ENCODE assay signal across 11 mouse cellular contexts in the genomic region with DNA sequence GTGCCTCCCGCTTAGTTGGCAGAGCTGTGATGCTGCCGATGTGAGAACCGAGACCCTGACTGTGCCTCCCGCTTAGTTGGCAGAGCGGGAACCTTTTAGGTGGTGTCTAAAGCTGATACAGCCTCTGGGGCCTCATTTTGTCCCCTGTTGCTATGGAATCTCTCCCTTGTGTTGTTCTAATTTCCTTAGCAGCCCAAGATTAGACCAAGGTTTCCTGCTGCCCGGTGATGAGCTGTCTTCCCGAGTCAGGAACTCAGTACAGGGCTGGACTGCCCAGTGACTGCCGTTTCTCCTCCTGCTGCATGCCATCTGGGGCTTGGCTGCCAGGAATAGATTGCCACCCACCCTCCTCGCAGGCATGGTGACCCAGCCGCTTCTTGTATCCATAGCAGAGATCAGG. TPM values are rescaled to one million over a fixed set of nuclear protein-coding genes. Genes with fewer than 3 reads are reported as not detected.
DNase-seq lines count a peak whose midpoint lies in the region; ATAC-seq and TF ChIP-seq lines count a peak whose summit lies in the region.
"Had no signal": no experiment of that assay in that cellular context is flagged by ENCODE, and none has a peak within 500 bp of the region (broad histone marks: within the 10 kb centered on the region; RNA-seq: fewer than 3 reads in every experiment).

No protein-coding gene starts in this region.

- TF ChIP-seq CTCF in left cerebral cortex, adult 2 months (IDR thresholded peaks at IDR 0.05): no peak

- DNase-seq in forebrain, embryonic 11.5 days (ENCODE audit: low spot score): no peak
- no peak for DNase-seq in left cerebral cortex, adult 2 months (ENCODE audit: extremely low spot score in 1 of 2, low spot score in 2 of 2)
- DNase-seq in left cerebral cortex, postnatal 14 days (ENCODE audit: low spot score in 2 of 2): no peak
- no peak for DNase-seq in embryonic facial prominence, embryonic 10.5 days (ENCODE audit: low spot score)
- peak; percentile 16 for DNase-seq in midbrain, embryonic 14.5 days
- no peak for DNase-seq in gastrocnemius, postnatal 4 days (ENCODE audit: low spot score in 2 of 2)
- DNase-seq: kidney, adult 18-20 months; thymus, adult 2 months had no signal

- no peak overlapping the region for H3K4me3 ChIP-seq in forebrain, embryonic 12.5 days (replicated peaks)
- no peak overlapping the region for H3K4me3 ChIP-seq in forebrain, embryonic 11.5 days (ENCODE audit: low read depth, low read length)
- H3K4me3 ChIP-seq in left cerebral cortex, adult 2 months: no peak overlapping the region
- no peak overlapping the region for H3K4me3 ChIP-seq in embryonic facial prominence, embryonic 10.5 days
- no peak overlapping the region for H3K4me3 ChIP-seq in midbrain, embryonic 14.5 days (replicated peaks; ENCODE audit: low read depth, low read length)
- no peak overlapping the region for H3K4me3 ChIP-seq in liver, embryonic 12.5 days
- H3K4me3 ChIP-seq: lung, embryonic 15.5 days had no signal

- no peaks in the 10 kb centered on the region; the same call in 1 of the 2 replicates for H3K4me1 ChIP-seq in forebrain, embryonic 12.5 days
- H3K4me1 ChIP-seq in forebrain, embryonic 11.5 days (replicated peaks; ENCODE audit: control insufficient read depth, insufficient read depth, low read length): 0 out of 2 replicates have a peak, but pooled peaks cover 2% of the 10 kb centered on the region
- H3K4me1 ChIP-seq in embryonic facial prominence, embryonic 10.5 days: 0 out of 2 replicates have a peak, but pooled peaks cover 3% of the 10 kb centered on the region
- no peaks in the 10 kb centered on the region for H3K4me1 ChIP-seq in midbrain, embryonic 14.5 days (ENCODE audit: control insufficient read depth, insufficient read depth, low read length)
- peaks cover 13% of the 10 kb centered on the region; the same call in 1 of the 2 replicates for H3K4me1 ChIP-seq in liver, embryonic 12.5 days
- H3K4me1 ChIP-seq: lung, embryonic 15.5 days had no signal

- H3K27ac ChIP-seq in forebrain, embryonic 12.5 days: 0 out of 2 replicates have a peak overlapping the region, but pooled peaks have one; percentile 42
- no peak overlapping the region for H3K27ac ChIP-seq in forebrain, embryonic 11.5 days (ENCODE audit: low read depth, low read length)
- peak overlapping the region; percentile 82 for H3K27ac ChIP-seq in left cerebral cortex, adult 2 months
- 0 out of 2 replicates have a peak overlapping the region, but pooled peaks have one; percentile 32 for H3K27ac ChIP-seq in embryonic facial prominence, embryonic 10.5 days (replicated peaks)
- no peak overlapping the region; the same call in 1 of the 2 replicates for H3K27ac ChIP-seq in midbrain, embryonic 14.5 days (replicated peaks; ENCODE audit: low read depth, low read length)
- H3K27ac ChIP-seq in liver, embryonic 12.5 days: no peak overlapping the region
- H3K27ac ChIP-seq: lung, embryonic 15.5 days had no signal

- intact Hi-C loops in left cerebral cortex, adult 2 months (cut with DNase I): no loop called here
- intact Hi-C loops in left cerebral cortex, postnatal 14 days (cut with DNase I): no loop called here

- H3K4me2 ChIP-seq in forebrain, embryonic 12.5 days: no peak overlapping the region
- no peak overlapping the region for H3K4me2 ChIP-seq in forebrain, embryonic 11.5 days (ENCODE audit: low read depth, low read length, severe bottlenecking)
- H3K4me2 ChIP-seq in midbrain, embryonic 14.5 days (ENCODE audit: low read length): no peak overlapping the region
- H3K4me2 ChIP-seq in liver, embryonic 12.5 days: no peak overlapping the region
- H3K4me2 ChIP-seq: lung, embryonic 15.5 days had no signal

- no peaks in the 10 kb centered on the region for H3K9me3 ChIP-seq in forebrain, embryonic 12.5 days
- H3K9me3 ChIP-seq in forebrain, embryonic 11.5 days (ENCODE audit: control insufficient read depth, low read length): no peaks in the 10 kb centered on the region
- no peaks in the 10 kb centered on the region for H3K9me3 ChIP-seq in embryonic facial prominence, embryonic 10.5 days
- H3K9me3 ChIP-seq in midbrain, embryonic 14.5 days (ENCODE audit: control insufficient read depth, low read length): no peaks in the 10 kb centered on the region
- H3K9me3 ChIP-seq in liver, embryonic 12.5 days (replicated peaks): no peaks in the 10 kb centered on the region
- H3K9me3 ChIP-seq: lung, embryonic 15.5 days had no signal

- H3K9ac ChIP-seq in forebrain, embryonic 12.5 days: no peak overlapping the region
- no peak overlapping the region for H3K9ac ChIP-seq in forebrain, embryonic 11.5 days (ENCODE audit: low read length)
- H3K9ac ChIP-seq in midbrain, embryonic 14.5 days (replicated peaks; ENCODE audit: low read length): no peak overlapping the region
- H3K9ac ChIP-seq in liver, embryonic 12.5 days: no peak overlapping the region
- H3K9ac ChIP-seq: lung, embryonic 15.5 days had no signal

- H3K36me3 ChIP-seq in forebrain, embryonic 12.5 days (replicated peaks): peaks cover 66% of the 10 kb centered on the region
- peaks cover 7% of the 10 kb centered on the region; the same call in 1 of the 2 replicates for H3K36me3 ChIP-seq in forebrain, embryonic 11.5 days (ENCODE audit: control insufficient read depth, insufficient read depth, low read length)
- peaks cover 87% of the 10 kb centered on the region for H3K36me3 ChIP-seq in embryonic facial prominence, embryonic 10.5 days (replicated peaks)
- peaks cover 75% of the 10 kb centered on the region for H3K36me3 ChIP-seq in midbrain, embryonic 14.5 days (ENCODE audit: control insufficient read depth, insufficient read depth, low read length)
- 0 out of 2 replicates have a peak, but pooled peaks cover 3% of the 10 kb centered on the region for H3K36me3 ChIP-seq in liver, embryonic 12.5 days

- no peaks in the 10 kb centered on the region for H3K27me3 ChIP-seq in forebrain, embryonic 12.5 days
- H3K27me3 ChIP-seq in forebrain, embryonic 11.5 days (ENCODE audit: control insufficient read depth, insufficient read depth, low read length): no peaks in the 10 kb centered on the region
- no peaks in the 10 kb centered on the region for H3K27me3 ChIP-seq in embryonic facial prominence, embryonic 10.5 days (replicated peaks; ENCODE audit: low read depth, poor library complexity, severe bottlenecking)
- H3K27me3 ChIP-seq in midbrain, embryonic 14.5 days (ENCODE audit: control insufficient read depth, insufficient read depth, low read length): no peaks in the 10 kb centered on the region
- no peaks in the 10 kb centered on the region for H3K27me3 ChIP-seq in liver, embryonic 12.5 days (replicated peaks)
- H3K27me3 ChIP-seq: lung, embryonic 15.5 days had no signal

- WGBS in forebrain, embryonic 12.5 days: 56% methylated on average over 10 of the region's 10 CpGs
- WGBS in forebrain, embryonic 11.5 days: 64% methylated on average over 10 of the region's 10 CpGs
- WGBS in embryonic facial prominence, embryonic 10.5 days: 63% methylated on average over 10 of the region's 10 CpGs
- WGBS in midbrain, embryonic 14.5 days: 54% methylated on average over 10 of the region's 10 CpGs
- WGBS in liver, embryonic 12.5 days (ENCODE audit: insufficient replicate concordance): 52% methylated on average over 10 of the region's 10 CpGs

- ATAC-seq in forebrain, embryonic 12.5 days (ENCODE audit: low FRiP score): no peak
- ATAC-seq in forebrain, embryonic 11.5 days (replicated peaks; ENCODE audit: low FRiP score): no peak
- ATAC-seq in midbrain, embryonic 14.5 days (ENCODE audit: low FRiP score, low TSS enrichment): no peak
- no peak for ATAC-seq in liver, embryonic 12.5 days

RNA-seq across cellular contexts. Expression of a gene that starts 21.0 kb away (rescaled TPM):
- polyA plus RNA-seq in forebrain, embryonic 12.5 days (2016; fragmentation: Nextera tagmentation; extraction: Ambion mirVana): 54.0 and 63.5 TPM in 2 replicates
- 31.2 and 32.3 TPM in 2 replicates for polyA plus RNA-seq in forebrain, embryonic 11.5 days (2014; fragmentation: Nextera tagmentation; extraction: Ambion mirVana)
- 100 to 1,000 TPM; 188 TPM for total RNA-seq in left cerebral cortex, adult 2 months (2021)
- 100 to 1,000 TPM; 210 to 212 TPM for total RNA-seq in left cerebral cortex, postnatal 14 days (2021)
- polyA plus RNA-seq in embryonic facial prominence, embryonic 10.5 days (2016; fragmentation: Nextera tagmentation; extraction: Ambion mirVana): 18.4 and 20.5 TPM in 2 replicates
- polyA plus RNA-seq in midbrain, embryonic 14.5 days (2014; fragmentation: Nextera tagmentation; extraction: Ambion mirVana): 72.0 and 78.2 TPM in 2 replicates
- 10 to 100 TPM; 12.7 to 12.8 TPM for total RNA-seq in gastrocnemius, postnatal 4 days (2021)
- 1.7 and 1.9 TPM in 2 replicates for polyA plus RNA-seq in liver, embryonic 12.5 days (2016; fragmentation: Nextera tagmentation; extraction: Ambion mirVana)

RNA-seq across cellular contexts. Expression of a gene that starts 40.7 kb away (rescaled TPM):
- polyA plus RNA-seq in forebrain, embryonic 12.5 days (2016; fragmentation: Nextera tagmentation; extraction: Ambion mirVana): 19.6 and 20.7 TPM in 2 replicates
- polyA plus RNA-seq in forebrain, embryonic 11.5 days (2014; fragmentation: Nextera tagmentation; extraction: Ambion mirVana): 19.7 and 22.0 TPM in 2 replicates
- 10 to 100 TPM; 31.3 to 33.3 TPM for total RNA-seq in left cerebral cortex, adult 2 months (2021)
- total RNA-seq in left cerebral cortex, postnatal 14 days (2021): 10 to 100 TPM; 26.3 to 29.7 TPM
- 17.3 and 17.9 TPM in 2 replicates for polyA plus RNA-seq in embryonic facial prominence, embryonic 10.5 days (2016; fragmentation: Nextera tagmentation; extraction: Ambion mirVana)
- polyA plus RNA-seq in midbrain, embryonic 14.5 days (2014; fragmentation: Nextera tagmentation; extraction: Ambion mirVana): 10.2 and 14.4 TPM in 2 replicates
- total RNA-seq in gastrocnemius, postnatal 4 days (2021): 10 to 100 TPM; 25.3 to 29.7 TPM
- 15.4 and 16.7 TPM in 2 replicates for polyA plus RNA-seq in liver, embryonic 12.5 days (2016; fragmentation: Nextera tagmentation; extraction: Ambion mirVana)

Comparison
In these comparisons a context has a peak if more than half of its experiments do, and no peak if none do; other contexts are left out.
1. H3K27ac ChIP-seq: peak in forebrain, embryonic 12.5 days (single experiment), left cerebral cortex, adult 2 months (single experiment) and embryonic facial prominence, embryonic 10.5 days (single experiment); none in forebrain, embryonic 11.5 days (single experiment), midbrain, embryonic 14.5 days (single experiment) and liver, embryonic 12.5 days (single experiment).